Mouse (Mus musculus): ENCODE measurements around the gene Best2. TPM values are rescaled to one million over a fixed set of nuclear protein-coding genes. Genes with fewer than 3 reads are reported as not detected.

The Best2 gene
- polyA plus RNA-seq, 1 experiment from 2014 or later: not detected

- Histone ChIP-seq H3K36me3 (ENCODE audit: control insufficient read depth, insufficient read depth, low read length) (no peaks in the 10 kb centered on the region), H3K27me3 (ENCODE audit: control insufficient read depth, insufficient read depth, low read length) (0 out of 2 replicates have a peak, but pooled peaks cover 3% of the 10 kb centered on the region), H3K9me3 (ENCODE audit: control insufficient read depth, low read length) (no peaks in the 10 kb centered on the region), H3K27ac (replicated peaks in 1 of 2; ENCODE audit: control insufficient read depth in 1 of 2, insufficient read depth in 1 of 2, low read depth in 2 of 2, low read length in 2 of 2) (no peak overlapping the region), H3K4me1 (ENCODE audit: control insufficient read depth in 2 of 2, insufficient read depth in 2 of 2, low read length in 2 of 2) (peaks cover 17 to 30% of the 10 kb centered on the region in 2 experiments; a peak in 3 of 4 replicates), H3K9ac (ENCODE audit: low read length) (no peak overlapping the region), H3K4me3 (ENCODE audit: control insufficient read depth in 1 of 2, insufficient read depth in 1 of 2, low read depth in 1 of 2, low read length in 2 of 2) (no peak overlapping the region), H3K4me2 (ENCODE audit: low read length) (no peak overlapping the region)
- 80% methylated on average over 5 of the region's 5 CpGs for WGBS
- ATAC-seq (ENCODE audit: insufficient number of reproducible peaks, insufficient read depth, low FRiP score, low read depth): no peak
Observed at GRCm38 (mm10) chr8:84987388-84987787, 26.9 kb downstream of the Best2 start.

GRCm38 (mm10) chr8:84986379-84986945 lies 27.9 kb downstream of the Best2 start:
- peak overlapping the region; percentile 79 for H3K9ac ChIP-seq (ENCODE audit: low read length)
- 29% methylated on average over 8 of the region's 8 CpGs for WGBS
- no peaks in the 10 kb centered on the region for H3K36me3 ChIP-seq (ENCODE audit: control insufficient read depth, insufficient read depth, low read length)
- peak overlapping the region; percentile 54 to 59 for H3K4me3 ChIP-seq (ENCODE audit: control insufficient read depth in 1 of 2, insufficient read depth in 1 of 2, low read depth in 1 of 2, low read length in 2 of 2)
- peak overlapping the region; percentile 98 for H3K4me2 ChIP-seq (ENCODE audit: low read length)
- H3K4me1 ChIP-seq (ENCODE audit: control insufficient read depth in 2 of 2, insufficient read depth in 2 of 2, low read length in 2 of 2): peaks cover 21 to 35% of the 10 kb centered on the region in 2 experiments; a peak in 3 of 4 replicates
- H3K27ac ChIP-seq (replicated peaks in 1 of 2; ENCODE audit: control insufficient read depth in 1 of 2, insufficient read depth in 1 of 2, low read depth in 2 of 2, low read length in 2 of 2): peak overlapping the region; percentile 18 to 49; a peak in 2 of 4 replicates
- ATAC-seq (ENCODE audit: insufficient number of reproducible peaks, insufficient read depth, low FRiP score, low read depth): no peak
- 0 out of 2 replicates have a peak, but pooled peaks cover 3% of the 10 kb centered on the region for H3K27me3 ChIP-seq (ENCODE audit: control insufficient read depth, insufficient read depth, low read length)
- H3K9me3 ChIP-seq (ENCODE audit: control insufficient read depth, low read length): no peaks in the 10 kb centered on the region

GRCm38 (mm10) chr8:84985684-84986378 lies 28.5 kb downstream of the Best2 start:
- H3K36me3 ChIP-seq (ENCODE audit: control insufficient read depth, insufficient read depth, low read length): no peaks in the 10 kb centered on the region
- H3K27ac ChIP-seq (replicated peaks in 1 of 2; ENCODE audit: control insufficient read depth in 1 of 2, insufficient read depth in 1 of 2, low read depth in 2 of 2, low read length in 2 of 2): peak overlapping the region; percentile 18 to 49; a peak in 3 of 4 replicates
- peak overlapping the region; percentile 79 for H3K9ac ChIP-seq (ENCODE audit: low read length)
- peak; percentile 47 for ATAC-seq (ENCODE audit: insufficient number of reproducible peaks, insufficient read depth, low FRiP score, low read depth)
- H3K4me1 ChIP-seq (ENCODE audit: control insufficient read depth in 2 of 2, insufficient read depth in 2 of 2, low read length in 2 of 2): peaks cover 24 to 40% of the 10 kb centered on the region in 2 experiments
- under 1% methylated on average over 51 of the region's 53 CpGs for WGBS
- peak overlapping the region; percentile 98 for H3K4me2 ChIP-seq (ENCODE audit: low read length)
- H3K4me3 ChIP-seq (ENCODE audit: control insufficient read depth in 1 of 2, insufficient read depth in 1 of 2, low read depth in 1 of 2, low read length in 2 of 2): peak overlapping the region; percentile 54 to 59
- H3K9me3 ChIP-seq (ENCODE audit: control insufficient read depth, low read length): no peaks in the 10 kb centered on the region
- H3K27me3 ChIP-seq (ENCODE audit: control insufficient read depth, insufficient read depth, low read length): 0 out of 2 replicates have a peak, but pooled peaks cover 3% of the 10 kb centered on the region

- Histone ChIP-seq H3K36me3 (ENCODE audit: control insufficient read depth, insufficient read depth, low read length) (no peaks in the 10 kb centered on the region), H3K4me1 (ENCODE audit: control insufficient read depth in 2 of 2, insufficient read depth in 2 of 2, low read length in 2 of 2) (peaks cover 25 to 44% of the 10 kb centered on the region in 2 experiments), H3K4me2 (ENCODE audit: low read length) (peak overlapping the region; percentile 98), H3K9ac (ENCODE audit: low read length) (peak overlapping the region; percentile 79), H3K9me3 (ENCODE audit: control insufficient read depth, low read length) (no peaks in the 10 kb centered on the region), H3K27me3 (ENCODE audit: control insufficient read depth, insufficient read depth, low read length) (0 out of 2 replicates have a peak, but pooled peaks cover 3% of the 10 kb centered on the region), H3K27ac (replicated peaks in 1 of 2; ENCODE audit: control insufficient read depth in 1 of 2, insufficient read depth in 1 of 2, low read depth in 2 of 2, low read length in 2 of 2) (peak overlapping the region in 1 of 2 experiments; percentile 49; a peak in 2 of 4 replicates), H3K4me3 (ENCODE audit: control insufficient read depth in 1 of 2, insufficient read depth in 1 of 2, low read depth in 1 of 2, low read length in 2 of 2) (peak overlapping the region; percentile 54 to 59)
- under 1% methylated on average over 23 of the region's 23 CpGs for WGBS
- ATAC-seq (ENCODE audit: insufficient number of reproducible peaks, insufficient read depth, low FRiP score, low read depth): no peak
Observed at GRCm38 (mm10) chr8:84985049-84985683, 29.2 kb downstream of the Best2 start.

GRCm38 (mm10) chr8:84984294-84985048 lies 29.9 kb downstream of the Best2 start:
- Histone ChIP-seq H3K4me1 (ENCODE audit: control insufficient read depth in 2 of 2, insufficient read depth in 2 of 2, low read length in 2 of 2) (peaks cover 28 to 43% of the 10 kb centered on the region in 2 experiments), H3K27me3 (ENCODE audit: control insufficient read depth, insufficient read depth, low read length) (0 out of 2 replicates have a peak, but pooled peaks cover 3% of the 10 kb centered on the region), H3K9me3 (ENCODE audit: control insufficient read depth, low read length) (no peaks in the 10 kb centered on the region), H3K36me3 (ENCODE audit: control insufficient read depth, insufficient read depth, low read length) (no peaks in the 10 kb centered on the region), H3K9ac (ENCODE audit: low read length) (peak overlapping the region; percentile 79; the same call in 1 of the 2 replicates), H3K4me2 (ENCODE audit: low read length) (peak overlapping the region; percentile 98), H3K4me3 (ENCODE audit: control insufficient read depth in 1 of 2, insufficient read depth in 1 of 2, low read depth in 1 of 2, low read length in 2 of 2) (peak overlapping the region in 1 of 2 experiments; percentile 59; a peak in 2 of 4 replicates), H3K27ac (replicated peaks in 1 of 2; ENCODE audit: control insufficient read depth in 1 of 2, insufficient read depth in 1 of 2, low read depth in 2 of 2, low read length in 2 of 2) (peak overlapping the region in 1 of 2 experiments; percentile 49; a peak in 2 of 4 replicates)
- 8% methylated on average over 15 of the region's 16 CpGs for WGBS
- ATAC-seq (ENCODE audit: insufficient number of reproducible peaks, insufficient read depth, low FRiP score, low read depth): no peak

- Histone ChIP-seq H3K4me1 (ENCODE audit: control insufficient read depth in 2 of 2, insufficient read depth in 2 of 2, low read length in 2 of 2) (peaks cover 35 to 53% of the 10 kb centered on the region in 2 experiments), H3K27ac (replicated peaks in 1 of 2; ENCODE audit: control insufficient read depth in 1 of 2, insufficient read depth in 1 of 2, low read depth in 2 of 2, low read length in 2 of 2) (no peak overlapping the region), H3K27me3 (ENCODE audit: control insufficient read depth, insufficient read depth, low read length) (no peaks in the 10 kb centered on the region), H3K4me2 (ENCODE audit: low read length) (no peak overlapping the region), H3K4me3 (ENCODE audit: control insufficient read depth in 1 of 2, insufficient read depth in 1 of 2, low read depth in 1 of 2, low read length in 2 of 2) (no peak overlapping the region), H3K9ac (ENCODE audit: low read length) (no peak overlapping the region), H3K36me3 (ENCODE audit: control insufficient read depth, insufficient read depth, low read length) (no peaks in the 10 kb centered on the region), H3K9me3 (ENCODE audit: control insufficient read depth, low read length) (no peaks in the 10 kb centered on the region)
- WGBS: 64% methylated on average over 3 of the region's 3 CpGs
- ATAC-seq (ENCODE audit: insufficient number of reproducible peaks, insufficient read depth, low FRiP score, low read depth): no peak
Observed at GRCm38 (mm10) chr8:84982499-84983011, 31.8 kb downstream of the Best2 start.
